8 mouse cellular contexts compared by ENCODE assay signal in genomic region chr10:86463538-86464199, GRCm38 (mm10). TPM values are rescaled to one million over a fixed set of nuclear protein-coding genes. Genes with fewer than 3 reads are reported as not detected.
DNase-seq lines count a peak whose midpoint lies in the region; ATAC-seq and TF ChIP-seq lines count a peak whose summit lies in the region.

No protein-coding gene starts in this region.

- no peaks in the 10 kb centered on the region for H3K36me3 ChIP-seq in embryonic facial prominence, embryonic 13.5 days
- no peaks in the 10 kb centered on the region for H3K36me3 ChIP-seq in limb, embryonic 11.5 days (ENCODE audit: control insufficient read depth, insufficient read depth, low read length)
- peaks cover 30% of the 10 kb centered on the region for H3K36me3 ChIP-seq in midbrain, postnatal 0 days (ENCODE audit: insufficient read depth, low read length)
- no peaks in the 10 kb centered on the region for H3K36me3 ChIP-seq in splenic B cell, adult 2 months (ENCODE audit: control insufficient read depth, insufficient read depth, low read length, poor library complexity, severe bottlenecking)

- peak; percentile 53; the same call in 1 of the 2 replicates for ATAC-seq in embryonic facial prominence, embryonic 13.5 days (ENCODE audit: insufficient number of reproducible peaks, insufficient read depth, low FRiP score, low TSS enrichment, low read depth)
- 0 out of 2 replicates have a peak, but pooled peaks have one; percentile 44 for ATAC-seq in limb, embryonic 11.5 days (ENCODE audit: insufficient number of reproducible peaks, low FRiP score, low TSS enrichment, low read depth)
- ATAC-seq in midbrain, postnatal 0 days (ENCODE audit: low FRiP score) = peak; percentile 80

- H3K4me2 ChIP-seq in embryonic facial prominence, embryonic 13.5 days = no peak overlapping the region
- no peak overlapping the region for H3K4me2 ChIP-seq in limb, embryonic 11.5 days (ENCODE audit: low read depth, severe bottlenecking)
- H3K4me2 ChIP-seq in midbrain, postnatal 0 days (ENCODE audit: low read depth, low read length, poor library complexity, severe bottlenecking) = no peak overlapping the region

- WGBS in bone marrow, adult 2 months = 27% methylated on average over 5 of the region's 5 CpGs
- WGBS in embryonic facial prominence, embryonic 13.5 days = 21% methylated on average over 5 of the region's 5 CpGs
- 34% methylated on average over 5 of the region's 5 CpGs for WGBS in limb, embryonic 11.5 days
- 27% methylated on average over 5 of the region's 5 CpGs for WGBS in midbrain, postnatal 0 days

- no peak overlapping the region for H3K27ac ChIP-seq in bone marrow, adult 2 months (ENCODE audit: control insufficient read depth, insufficient read depth, low read depth, low read length, poor library complexity)
- H3K27ac ChIP-seq in embryonic facial prominence, embryonic 13.5 days = no peak overlapping the region
- H3K27ac ChIP-seq in limb, embryonic 11.5 days (replicated peaks; ENCODE audit: low read depth, low read length) = no peak overlapping the region
- H3K27ac ChIP-seq in midbrain, postnatal 0 days (ENCODE audit: low read depth, low read length) = no peak overlapping the region

- no peaks in the 10 kb centered on the region for H3K27me3 ChIP-seq in embryonic facial prominence, embryonic 13.5 days
- H3K27me3 ChIP-seq in limb, embryonic 11.5 days (ENCODE audit: control insufficient read depth, insufficient read depth, low read length) = no peaks in the 10 kb centered on the region
- H3K27me3 ChIP-seq in midbrain, postnatal 0 days (ENCODE audit: insufficient read depth, low read length) = no peaks in the 10 kb centered on the region
- H3K27me3 ChIP-seq in splenic B cell, adult 2 months (ENCODE audit: control insufficient read depth, insufficient read depth, low read length, poor library complexity, severe bottlenecking) = no peaks in the 10 kb centered on the region

- DNase-seq in A20 (ENCODE audit: low read depth, low spot score) = peak; percentile 49
- DNase-seq in heart, adult 8-10 months (ENCODE audit: low spot score) = peak; percentile 83
- DNase-seq in kidney, adult 8-10 months = peak; percentile 65 to 90
- DNase-seq in limb, embryonic 11.5 days (ENCODE audit: low spot score) = peak; percentile 93
- peak; percentile 89 for DNase-seq in midbrain, postnatal 0 days (ENCODE audit: low spot score)
- DNase-seq in splenic B cell, adult 2 months (ENCODE audit: low read depth, low spot score) = peak; percentile 57

- no peak for TF ChIP-seq POLR2A in bone marrow, adult 2 months (IDR thresholded peaks at IDR 0.05; ENCODE audit: borderline replicate concordance, control insufficient read depth, low read depth, low read length)

- H3K9ac ChIP-seq in embryonic facial prominence, embryonic 13.5 days = no peak overlapping the region
- H3K9ac ChIP-seq in limb, embryonic 11.5 days (ENCODE audit: low read length) = no peak overlapping the region
- H3K9ac ChIP-seq in midbrain, postnatal 0 days (replicated peaks; ENCODE audit: low read length, poor library complexity, severe bottlenecking) = no peak overlapping the region

- H3K4me3 ChIP-seq in bone marrow, adult 2 months (replicated peaks; ENCODE audit: control insufficient read depth, low read depth, low read length) = no peak overlapping the region
- no peak overlapping the region for H3K4me3 ChIP-seq in embryonic facial prominence, embryonic 13.5 days
- H3K4me3 ChIP-seq in limb, embryonic 11.5 days (ENCODE audit: low read depth, low read length) = no peak overlapping the region
- H3K4me3 ChIP-seq in midbrain, postnatal 0 days (ENCODE audit: low read depth, low read length) = no peak overlapping the region

- no peaks in the 10 kb centered on the region for H3K4me1 ChIP-seq in bone marrow, adult 2 months (ENCODE audit: control insufficient read depth, insufficient read depth, low read length)
- no peaks in the 10 kb centered on the region; the same call in 1 of the 2 replicates for H3K4me1 ChIP-seq in embryonic facial prominence, embryonic 13.5 days
- no peaks in the 10 kb centered on the region for H3K4me1 ChIP-seq in limb, embryonic 11.5 days (ENCODE audit: control insufficient read depth, insufficient read depth, low read length)
- H3K4me1 ChIP-seq in midbrain, postnatal 0 days (ENCODE audit: insufficient read depth, low read length) = no peaks in the 10 kb centered on the region

- H3K9me3 ChIP-seq in embryonic facial prominence, embryonic 13.5 days = no peaks in the 10 kb centered on the region
- H3K9me3 ChIP-seq in limb, embryonic 11.5 days (ENCODE audit: control insufficient read depth, low read length) = no peaks in the 10 kb centered on the region
- no peaks in the 10 kb centered on the region for H3K9me3 ChIP-seq in midbrain, postnatal 0 days (ENCODE audit: low read length)

- TF ChIP-seq CTCF in bone marrow, adult 2 months (IDR thresholded peaks at IDR 0.05; ENCODE audit: control insufficient read depth, insufficient read depth, low read length) = peak; percentile 76
- peak; percentile 97 for TF ChIP-seq CTCF in midbrain, postnatal 0 days (IDR thresholded peaks at IDR 0.05)

RNA-seq across cellular contexts. Expression of gene Syn3, which starts 35.0 kb away (rescaled TPM):
- 0.75 and 1.5 TPM in 2 replicates for polyA plus RNA-seq in bone marrow, adult 2 months (2011; ENCODE audit: insufficient read depth, insufficient read length, low replicate concordance, missing spikeins)
- 3.9 and 4.9 TPM in 2 replicates for polyA plus RNA-seq in embryonic facial prominence, embryonic 13.5 days (2015; fragmentation: Nextera tagmentation; extraction: Ambion mirVana)
- under 1 TPM; 0.34 to 0.79 (median 0.47) TPM for total RNA-seq in heart, adult 8-10 months (2022)
- polyA plus RNA-seq in limb, embryonic 11.5 days (2014; fragmentation: Nextera tagmentation; extraction: Ambion mirVana) = 3.9 and 4.0 TPM in 2 replicates
- total RNA-seq in midbrain, postnatal 0 days (2014; rRNA removed) = 67.0 and 83.2 TPM in 2 replicates
- polyA plus RNA-seq in midbrain, postnatal 0 days (2015; fragmentation: Nextera tagmentation; extraction: Ambion mirVana) = 19.3 and 22.0 TPM in 2 replicates
